Mouse (Mus musculus) G1E-ER4 (cell line): ENCODE measurements around the gene Il17c. TPM values are rescaled to one million over a fixed set of nuclear protein-coding genes. Genes with fewer than 3 reads are reported as not detected.

Experiments used
- GATA1 ChIP-seq: IDR thresholded peaks from one replicate; pipeline ENCODE4 v1.8.0; 2012; ENCODE audit warnings: low read length, inconsistent platforms
- polyA plus RNA-seq: library from polyadenylated mRNA; stranded (reverse); fragments of >175 nt; gene quantifications from 2 replicates; pipeline ENCODE4 v1.2.3, GENCODE M21; 2012

The Il17c gene
- polyA plus RNA-seq, 1 experiment: 0.15 TPM

- TF ChIP-seq GATA1: no peak
Observed at GRCm38 (mm10) chr8:122423217-122423616, 1.4 kb downstream of the Il17c start.

GRCm38 (mm10) chr8:122423659-122424058 is 1.8 kb downstream of the Il17c start:
- no peak for TF ChIP-seq GATA1

- no peak for TF ChIP-seq GATA1
Observed at GRCm38 (mm10) chr8:122426145-122426544, 4.3 kb downstream of the Il17c start.

GRCm38 (mm10) chr8:122427607-122428006 is 5.8 kb downstream of the Il17c start:
- TF ChIP-seq GATA1: no peak

- TF ChIP-seq GATA1: no peak
Observed at GRCm38 (mm10) chr8:122428163-122428562, 6.3 kb downstream of the Il17c start.

- no peak for TF ChIP-seq GATA1
Observed at GRCm38 (mm10) chr8:122430058-122430636, 8.3 kb downstream of the Il17c start.

- TF ChIP-seq GATA1: no peak
Observed at GRCm38 (mm10) chr8:122430646-122431045, 8.8 kb downstream of the Il17c start.

GRCm38 (mm10) chr8:122431694-122432442 is 10.0 kb downstream of the Il17c start:
- TF ChIP-seq GATA1: no peak

- TF ChIP-seq GATA1: no peak
Observed at GRCm38 (mm10) chr8:122432443-122433268, 10.8 kb downstream of the Il17c start, which contains the start of gene Cyba. Gene Cyba, minus strand, starts transcription at chr8:122432930.

GRCm38 (mm10) chr8:122433269-122433905 is 11.6 kb downstream of the Il17c start:
- no peak for TF ChIP-seq GATA1

- TF ChIP-seq GATA1: no peak
Observed at GRCm38 (mm10) chr8:122435375-122435774, 13.6 kb downstream of the Il17c start.

- TF ChIP-seq GATA1: no peak
Observed at GRCm38 (mm10) chr8:122436146-122436545, 14.3 kb downstream of the Il17c start.

- no peak for TF ChIP-seq GATA1
Observed at GRCm38 (mm10) chr8:122436586-122437125, 14.8 kb downstream of the Il17c start.

GRCm38 (mm10) chr8:122437708-122438331 is 16.0 kb downstream of the Il17c start:
- no peak for TF ChIP-seq GATA1

GRCm38 (mm10) chr8:122439336-122439735 is 17.5 kb downstream of the Il17c start:
- TF ChIP-seq GATA1: no peak
